Mouse (Mus musculus): ENCODE results near the gene Chchd6.

Gene Chchd6

GRCm38 (mm10) chr6:89359771-89360708 lies 235.4 kb downstream of the Chchd6 start:
- no peak for DNase-seq (ENCODE audit: low spot score in 2 of 2)

GRCm38 (mm10) chr6:89359192-89359591 lies 236.3 kb downstream of the Chchd6 start:
- no peak for DNase-seq (ENCODE audit: low spot score in 2 of 2)

- no peak for DNase-seq (ENCODE audit: low spot score in 2 of 2)
Measured at GRCm38 (mm10) chr6:89355661-89356060, 239.8 kb downstream of the Chchd6 start.

GRCm38 (mm10) chr6:89354726-89355125 lies 240.7 kb downstream of the Chchd6 start:
- DNase-seq (ENCODE audit: low spot score in 2 of 2), result no peak

- DNase-seq (ENCODE audit: low spot score in 2 of 2), result no peak
Measured at GRCm38 (mm10) chr6:89354076-89354475, 241.4 kb downstream of the Chchd6 start.

- no peak for DNase-seq (ENCODE audit: low spot score in 2 of 2)
Measured at GRCm38 (mm10) chr6:89353101-89353500, 242.4 kb downstream of the Chchd6 start.

- peak in 1 of 2 experiments; percentile 64 for DNase-seq (ENCODE audit: low spot score in 2 of 2)
Measured at GRCm38 (mm10) chr6:89351441-89352137, 243.9 kb downstream of the Chchd6 start.

GRCm38 (mm10) chr6:89350520-89350919 lies 244.9 kb downstream of the Chchd6 start:
- no peak for DNase-seq (ENCODE audit: low spot score in 2 of 2)

GRCm38 (mm10) chr6:89350037-89350515 lies 245.4 kb downstream of the Chchd6 start:
- DNase-seq (ENCODE audit: low spot score in 2 of 2), result no peak

GRCm38 (mm10) chr6:89348363-89348762 lies 247.1 kb downstream of the Chchd6 start:
- no peak for DNase-seq (ENCODE audit: low spot score in 2 of 2)

GRCm38 (mm10) chr6:89347792-89348191 lies 247.7 kb downstream of the Chchd6 start:
- no peak for DNase-seq (ENCODE audit: low spot score in 2 of 2)

GRCm38 (mm10) chr6:89345855-89346254 lies 249.6 kb downstream of the Chchd6 start:
- no peak for DNase-seq (ENCODE audit: low spot score in 2 of 2)

- DNase-seq (ENCODE audit: low spot score in 2 of 2), result no peak
Measured at GRCm38 (mm10) chr6:89345486-89345785, 250.0 kb downstream of the Chchd6 start.

- peak; percentile 86 to 88 for DNase-seq (ENCODE audit: low spot score in 2 of 2)
Measured at GRCm38 (mm10) chr6:89344613-89345485, 250.6 kb downstream of the Chchd6 start.

- no peak for DNase-seq (ENCODE audit: low spot score in 2 of 2)
Measured at GRCm38 (mm10) chr6:89341981-89342380, 253.5 kb downstream of the Chchd6 start.

GRCm38 (mm10) chr6:89339447-89339846 lies 256.0 kb downstream of the Chchd6 start:
- peak in 1 of 2 experiments; percentile 77 for DNase-seq (ENCODE audit: low spot score in 2 of 2)

GRCm38 (mm10) chr6:89338733-89339132 lies 256.7 kb downstream of the Chchd6 start:
- no peak for DNase-seq (ENCODE audit: low spot score in 2 of 2)

GRCm38 (mm10) chr6:89337574-89337973 lies 257.9 kb downstream of the Chchd6 start:
- no peak for DNase-seq (ENCODE audit: low spot score in 2 of 2)

- no peak for DNase-seq (ENCODE audit: low spot score in 2 of 2)
Measured at GRCm38 (mm10) chr6:89333964-89334702, 261.3 kb downstream of the Chchd6 start.
